Mouse (Mus musculus): ENCODE measurements around the gene Pus7l.

Pus7l gene

GRCm38 (mm10) chr15:94543409-94544051 is at the start of gene Pus7l, which contains the start of gene Irak4:
Gene Pus7l, minus strand, starts transcription at chr15:94543547.
Gene Irak4, plus strand, starts transcription at chr15:94543643.
- peak; percentile 95 for DNase-seq

DNA sequence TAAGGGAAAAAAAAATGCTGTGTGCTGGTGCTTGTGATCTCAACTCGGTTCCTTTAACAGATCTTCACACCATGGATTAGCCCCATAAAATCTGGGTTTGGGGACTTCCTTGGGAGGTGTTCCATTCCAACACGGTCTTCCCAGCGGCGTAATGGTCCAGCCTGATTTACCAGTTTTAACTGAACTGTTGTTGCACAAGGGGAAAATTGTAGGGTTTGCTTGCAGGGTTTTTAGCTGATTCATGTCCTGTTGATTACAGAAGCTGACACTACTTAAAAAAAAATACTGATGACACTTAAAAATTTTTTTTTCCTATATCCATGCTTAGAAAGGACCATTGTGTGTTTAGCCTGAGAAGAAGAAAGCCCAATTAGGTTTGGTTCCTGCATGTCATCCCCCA is 48.0 kb upstream of the Pus7l start:
- no peak for DNase-seq

DNA sequence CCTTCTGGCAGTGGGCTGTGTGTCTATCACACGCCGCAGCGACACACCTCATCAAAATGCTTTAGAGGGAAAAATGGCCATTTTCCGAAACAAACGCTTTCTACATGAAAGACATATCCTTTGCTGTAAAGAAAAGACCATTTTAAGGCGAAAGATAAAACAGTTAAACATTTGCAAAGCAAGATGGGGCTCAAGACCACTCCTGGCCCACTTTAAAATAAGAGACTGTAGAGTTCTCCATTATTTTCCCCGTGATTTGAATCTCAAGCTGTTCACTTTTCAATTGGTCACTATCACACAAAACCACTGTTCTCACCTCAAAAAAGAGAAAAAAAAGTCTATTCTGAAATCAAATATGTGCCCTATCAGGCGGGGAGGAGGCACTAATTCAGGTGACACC is 46.7 kb upstream of the Pus7l start:
- DNase-seq = no peak

GRCm38 (mm10) chr15:94589219-94590075 is 46.1 kb upstream of the Pus7l start, which contains the start of gene Twf1:
Gene Twf1, minus strand, starts transcription at chr15:94589889.
- peak; percentile 99 for DNase-seq

DNA sequence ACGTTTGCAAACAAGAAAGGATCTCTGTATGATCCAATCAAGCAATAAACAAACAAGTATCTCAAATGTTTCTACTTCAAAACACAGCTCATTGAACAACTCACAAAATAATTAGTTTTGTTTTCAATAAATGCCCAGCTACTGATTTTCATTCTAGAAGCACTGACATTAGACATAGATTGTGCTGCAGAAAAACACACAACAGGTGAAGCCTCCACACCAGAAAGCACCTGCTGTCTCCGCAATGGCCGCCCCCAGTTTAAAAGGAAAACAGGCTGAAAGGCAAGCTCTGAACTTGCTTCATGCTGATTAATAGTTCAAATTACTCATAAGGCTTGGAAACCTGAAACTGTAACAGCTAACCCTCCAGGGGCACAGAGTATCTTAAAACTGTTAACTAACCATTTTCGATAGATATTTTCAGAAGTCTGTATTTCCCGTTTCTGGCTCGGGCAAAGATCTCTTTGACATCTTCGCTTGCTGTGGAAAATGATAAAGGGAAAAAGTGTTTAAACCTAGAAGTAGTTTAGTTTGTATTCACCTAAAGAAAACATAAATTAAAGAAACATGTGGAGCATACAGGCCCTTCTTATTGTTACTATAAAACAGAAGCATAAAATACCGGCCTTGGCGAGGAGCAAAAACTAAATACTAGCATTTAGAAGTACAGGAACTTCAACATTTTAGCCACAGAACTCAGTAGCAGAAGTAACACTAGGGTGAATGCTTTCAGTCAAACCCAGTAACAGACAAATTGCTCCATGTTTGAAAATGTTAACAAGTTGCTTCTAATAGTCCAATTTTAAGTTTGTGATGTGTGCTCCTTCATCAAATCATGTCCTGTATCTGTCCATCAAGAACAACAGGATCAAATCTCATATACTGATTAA is 44.7 kb upstream of the Pus7l start:
- no peak for DNase-seq

- DNase-seq = no peak
These were observed 41.4 kb upstream of the Pus7l start for GRCm38 (mm10) chr15:94584738-94585137.

- DNase-seq = no peak
These were observed 39.8 kb upstream of the Pus7l start for GRCm38 (mm10) chr15:94583153-94583552.

DNA sequence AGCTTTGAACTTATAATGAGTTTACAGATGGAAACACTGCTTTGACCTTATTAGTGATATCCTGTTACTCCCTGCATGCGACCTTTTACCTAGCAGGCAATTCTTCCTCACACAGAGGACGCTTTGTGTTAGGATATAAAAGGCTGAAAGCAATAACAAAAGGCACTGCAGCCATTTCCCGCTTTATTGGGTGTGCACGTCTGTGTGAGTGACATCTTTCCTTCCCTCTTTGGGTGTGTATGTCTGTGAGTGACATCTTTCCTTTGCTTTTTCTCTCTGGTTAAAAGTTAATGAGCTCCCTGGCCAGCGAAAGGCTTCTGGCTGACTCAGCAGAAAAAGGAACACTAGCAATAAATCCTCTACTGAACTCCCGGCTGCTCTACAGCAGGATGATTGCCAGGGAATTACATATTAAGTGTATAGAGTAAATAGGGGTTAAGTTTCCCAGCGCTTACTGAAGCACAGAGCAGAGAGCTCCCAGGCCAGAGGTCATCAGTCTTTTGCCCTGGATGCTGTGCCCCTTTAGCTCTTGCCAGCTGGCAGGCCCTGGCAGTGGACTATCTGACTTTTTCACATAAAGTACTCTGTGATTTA is 38.8 kb upstream of the Pus7l start:
- no peak for DNase-seq

DNA sequence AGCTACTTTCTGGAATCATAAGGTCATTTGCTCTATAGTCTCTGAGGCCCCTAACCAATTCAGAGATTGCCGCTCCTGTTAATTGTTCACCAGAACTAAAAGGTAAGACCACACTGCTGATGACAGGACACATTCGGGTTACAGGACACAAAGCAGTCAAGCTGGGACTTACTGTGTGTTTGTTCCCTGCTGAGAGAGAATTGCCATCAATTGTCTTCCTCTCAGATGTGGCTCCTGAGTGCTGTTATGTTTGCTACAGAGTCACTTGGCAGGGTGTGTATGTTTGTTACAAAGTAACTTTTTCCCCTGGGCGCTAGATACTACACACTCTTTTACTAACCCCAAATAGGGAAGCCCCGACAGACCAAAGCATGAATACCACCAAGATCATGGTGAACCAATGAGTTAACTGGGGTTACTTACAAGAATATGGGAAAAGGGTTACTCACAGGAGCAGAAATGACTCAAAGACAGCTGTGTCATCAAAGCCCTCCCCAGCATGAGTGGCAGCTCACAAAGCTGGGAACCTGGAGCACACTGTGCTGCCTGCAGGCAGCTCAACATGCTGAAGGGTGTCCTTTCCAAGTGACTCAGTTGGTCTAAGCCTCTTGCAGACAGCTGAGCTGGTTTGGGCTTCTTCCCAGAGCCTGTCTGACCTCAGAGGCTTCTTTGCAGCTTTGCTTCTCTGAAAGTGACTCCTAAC is 31.4 kb upstream of the Pus7l start:
- DNase-seq = no peak

DNA sequence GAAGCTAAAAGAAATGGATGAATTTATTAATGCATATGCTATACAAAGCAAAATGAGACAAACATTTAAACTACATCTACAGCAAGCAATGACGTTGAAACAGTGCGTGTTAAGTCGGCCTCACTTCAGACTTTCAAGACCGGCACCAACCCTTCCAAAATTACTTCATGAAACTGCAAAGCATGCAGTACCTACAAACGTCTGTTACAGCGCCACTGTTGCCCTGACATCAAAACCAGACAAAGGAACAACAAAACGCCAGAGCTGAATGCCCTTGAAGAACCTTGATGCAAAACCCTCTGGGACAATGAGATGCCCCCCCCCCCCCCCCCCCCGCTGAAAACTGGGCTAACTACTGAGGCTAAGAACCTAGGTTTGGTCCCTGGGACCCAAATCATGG is 29.4 kb upstream of the Pus7l start:
- no peak for DNase-seq

- DNase-seq = no peak
These were observed 28.2 kb upstream of the Pus7l start for GRCm38 (mm10) chr15:94571501-94571900.

- DNase-seq = no peak
These were observed 25.3 kb upstream of the Pus7l start for GRCm38 (mm10) chr15:94568496-94569182.

- no peak for DNase-seq
These were observed 22.5 kb upstream of the Pus7l start for GRCm38 (mm10) chr15:94565854-94566253.

DNA sequence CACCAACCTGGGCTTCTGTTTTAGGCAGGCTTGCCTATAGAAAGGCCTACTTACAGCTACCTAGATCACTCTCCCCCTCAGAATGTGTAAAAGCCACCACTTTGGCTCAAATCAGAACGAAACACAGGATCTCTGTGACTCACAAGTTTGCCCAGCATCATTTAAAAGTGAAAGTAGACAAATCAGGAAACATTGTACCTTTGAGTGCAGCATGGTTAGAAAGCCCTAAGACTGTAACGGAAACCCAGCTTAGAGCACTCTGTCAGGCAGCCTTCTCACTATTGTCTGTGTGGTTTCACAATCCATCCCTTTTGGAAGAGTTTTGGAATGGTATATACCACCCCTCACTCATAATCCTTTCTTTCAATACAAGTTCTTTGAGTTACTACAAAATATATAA is 21.6 kb upstream of the Pus7l start:
- DNase-seq = no peak

GRCm38 (mm10) chr15:94558895-94559656 is 15.7 kb upstream of the Pus7l start:
- no peak for DNase-seq

GRCm38 (mm10) chr15:94557442-94557841 is 14.1 kb upstream of the Pus7l start:
- DNase-seq = peak; percentile 86

GRCm38 (mm10) chr15:94553536-94553935 is 10.2 kb upstream of the Pus7l start:
- no peak for DNase-seq

DNA sequence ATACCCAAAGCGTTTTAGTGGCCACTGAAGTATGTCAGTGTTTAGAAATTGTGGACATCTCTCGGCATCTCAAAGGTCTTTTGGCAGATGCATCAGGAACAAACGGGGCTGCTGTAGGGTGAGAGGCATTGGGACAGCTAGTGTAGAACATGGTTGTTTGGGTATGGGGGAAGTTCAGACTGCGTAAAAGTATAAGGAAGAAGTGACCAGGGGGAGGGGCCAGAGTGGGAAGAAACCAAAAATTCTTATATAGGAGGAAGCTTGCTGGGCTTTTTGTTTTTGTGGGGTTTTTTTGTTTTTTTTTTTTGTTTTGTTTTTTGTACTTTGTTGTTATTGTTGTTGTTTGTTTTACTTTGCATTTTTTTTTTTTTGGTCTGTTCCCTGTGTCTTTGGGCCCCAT is 1.5 kb upstream of the Pus7l start:
- no peak for DNase-seq

- DNase-seq = no peak
These were observed 797 bp upstream of the Pus7l start for GRCm38 (mm10) chr15:94544052-94544636.

Data from thymus, postnatal 14 days (tissue).